Mouse (Mus musculus): ENCODE results near the gene Aldh3b3. TPM values are rescaled to one million over a fixed set of nuclear protein-coding genes. Genes with fewer than 3 reads are reported as not detected.
A peak's percentile ranks its signal among the peaks of the same experiment; 100 is the strongest.

Gene Aldh3b3
- polyA plus RNA-seq, 1 experiment from 2014 or later, result not detected

DNA sequence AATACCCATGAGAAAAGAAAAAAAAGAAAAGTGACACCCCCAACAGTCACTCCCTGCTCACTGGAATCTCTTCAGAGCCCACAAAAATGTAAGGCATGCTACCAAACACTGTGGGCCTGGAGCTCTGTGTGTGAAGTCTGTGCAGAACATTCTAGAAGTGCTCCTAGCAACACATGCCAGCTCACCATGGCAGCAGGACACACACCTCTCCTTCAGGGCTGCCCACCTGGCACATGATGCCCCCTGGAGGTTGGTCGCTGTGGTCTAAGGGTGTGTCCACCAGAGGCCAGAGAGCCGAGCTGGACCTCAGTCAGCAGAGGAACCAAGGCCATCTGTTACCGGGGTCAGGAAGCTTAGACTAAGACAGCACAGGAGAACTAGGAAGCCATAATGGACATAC lies 32.2 kb upstream of the Aldh3b3 start:
- Histone ChIP-seq H3K9ac (replicated peaks) (no peak overlapping the region), H3K36me3 (no peaks in the 10 kb centered on the region), H3K27ac (replicated peaks) (no peak overlapping the region), H3K4me1 (peaks cover 20% of the 10 kb centered on the region), H3K4me3 (replicated peaks) (no peak overlapping the region), H3K9me3 (replicated peaks) (no peaks in the 10 kb centered on the region), H3K4me2 (no peak overlapping the region), H3K27me3 (replicated peaks) (no peaks in the 10 kb centered on the region)
- 70% methylated on average over 3 of the region's 3 CpGs for WGBS
- no peak for ATAC-seq (ENCODE audit: low FRiP score)

DNA sequence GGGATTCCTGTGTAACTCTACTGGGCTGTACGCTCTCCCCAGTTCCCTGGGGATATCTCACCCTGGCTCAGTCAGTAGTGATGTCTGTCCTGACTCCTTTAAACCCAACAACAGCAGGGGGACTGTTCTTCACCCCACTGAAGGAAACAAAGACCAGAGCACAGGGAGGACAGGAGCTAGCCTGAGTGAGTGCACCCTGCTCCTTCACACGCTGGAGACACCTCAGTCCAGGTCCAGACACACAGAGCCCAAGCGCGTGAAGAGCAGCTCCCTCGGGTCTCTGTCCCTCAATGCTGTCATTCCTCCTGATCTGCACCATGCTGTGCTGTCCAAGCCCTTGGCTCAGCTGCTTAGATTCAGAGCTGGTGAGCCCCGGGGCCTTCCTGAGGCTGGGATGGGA lies 31.8 kb upstream of the Aldh3b3 start:
- Histone ChIP-seq H3K27ac (replicated peaks) (no peak overlapping the region; the same call in 1 of the 2 replicates), H3K4me1 (peaks cover 20% of the 10 kb centered on the region), H3K27me3 (replicated peaks) (no peaks in the 10 kb centered on the region), H3K4me3 (replicated peaks) (no peak overlapping the region), H3K4me2 (no peak overlapping the region), H3K36me3 (no peaks in the 10 kb centered on the region), H3K9me3 (replicated peaks) (no peaks in the 10 kb centered on the region), H3K9ac (replicated peaks) (no peak overlapping the region)
- no peak for ATAC-seq (ENCODE audit: low FRiP score)
- 64% methylated on average over 6 of the region's 6 CpGs for WGBS

DNA sequence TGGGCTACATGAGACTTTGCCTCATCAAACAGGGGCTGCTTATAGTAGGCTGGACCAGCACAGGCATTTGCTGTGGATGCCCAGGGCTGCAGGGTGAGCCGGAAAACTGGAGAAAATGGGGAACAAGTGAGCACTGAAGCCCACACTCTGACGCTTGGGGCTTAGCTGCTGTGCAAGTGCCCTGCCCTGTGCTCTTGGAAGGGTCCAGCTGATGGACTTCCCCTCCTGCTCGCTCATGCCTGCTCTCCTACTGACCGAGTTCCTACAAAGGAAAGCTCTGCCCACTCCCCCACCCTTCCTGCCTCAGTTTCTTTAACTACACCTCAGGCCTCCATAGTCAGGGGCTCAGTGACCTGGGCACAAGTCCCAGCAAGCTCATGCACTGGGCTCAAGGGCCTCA lies 30.5 kb upstream of the Aldh3b3 start:
- Histone ChIP-seq H3K9ac (replicated peaks) (no peak overlapping the region), H3K9me3 (replicated peaks) (no peaks in the 10 kb centered on the region), H3K4me2 (no peak overlapping the region), H3K4me3 (replicated peaks) (no peak overlapping the region), H3K4me1 (peaks cover 20% of the 10 kb centered on the region), H3K36me3 (no peaks in the 10 kb centered on the region), H3K27me3 (replicated peaks) (no peaks in the 10 kb centered on the region), H3K27ac (replicated peaks) (no peak overlapping the region)
- WGBS, result 77% methylated on average over 4 of the region's 4 CpGs
- ATAC-seq (ENCODE audit: low FRiP score), result no peak

DNA sequence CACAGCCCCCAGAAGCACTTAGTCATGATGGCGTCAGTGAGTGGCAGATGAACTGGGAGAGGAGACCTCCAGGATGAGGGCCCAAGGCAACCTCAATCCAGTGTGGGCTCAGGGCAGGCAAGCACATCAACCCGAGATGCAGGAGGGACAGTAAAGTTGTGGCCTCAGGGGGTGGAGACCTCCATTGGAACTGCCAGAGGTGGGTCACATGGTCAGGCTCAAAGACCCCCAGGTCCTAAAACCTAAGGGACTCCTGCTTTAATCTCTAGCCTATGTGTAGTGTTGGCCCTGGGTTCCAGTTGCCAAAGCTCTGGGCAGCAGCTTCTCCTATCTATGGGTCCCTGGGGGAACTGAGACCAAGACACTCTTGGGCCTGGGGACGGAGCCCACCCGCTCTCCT lies 29.7 kb upstream of the Aldh3b3 start:
- Histone ChIP-seq H3K9me3 (replicated peaks) (no peaks in the 10 kb centered on the region), H3K4me1 (peaks cover 20% of the 10 kb centered on the region), H3K4me3 (replicated peaks) (no peak overlapping the region), H3K27me3 (replicated peaks) (no peaks in the 10 kb centered on the region; the same call in 1 of the 2 replicates), H3K4me2 (no peak overlapping the region), H3K27ac (replicated peaks) (peak overlapping the region; percentile 76), H3K36me3 (no peaks in the 10 kb centered on the region), H3K9ac (replicated peaks) (no peak overlapping the region)
- WGBS, result 78% methylated on average over 4 of the region's 4 CpGs
- ATAC-seq (ENCODE audit: low FRiP score), result no peak

DNA sequence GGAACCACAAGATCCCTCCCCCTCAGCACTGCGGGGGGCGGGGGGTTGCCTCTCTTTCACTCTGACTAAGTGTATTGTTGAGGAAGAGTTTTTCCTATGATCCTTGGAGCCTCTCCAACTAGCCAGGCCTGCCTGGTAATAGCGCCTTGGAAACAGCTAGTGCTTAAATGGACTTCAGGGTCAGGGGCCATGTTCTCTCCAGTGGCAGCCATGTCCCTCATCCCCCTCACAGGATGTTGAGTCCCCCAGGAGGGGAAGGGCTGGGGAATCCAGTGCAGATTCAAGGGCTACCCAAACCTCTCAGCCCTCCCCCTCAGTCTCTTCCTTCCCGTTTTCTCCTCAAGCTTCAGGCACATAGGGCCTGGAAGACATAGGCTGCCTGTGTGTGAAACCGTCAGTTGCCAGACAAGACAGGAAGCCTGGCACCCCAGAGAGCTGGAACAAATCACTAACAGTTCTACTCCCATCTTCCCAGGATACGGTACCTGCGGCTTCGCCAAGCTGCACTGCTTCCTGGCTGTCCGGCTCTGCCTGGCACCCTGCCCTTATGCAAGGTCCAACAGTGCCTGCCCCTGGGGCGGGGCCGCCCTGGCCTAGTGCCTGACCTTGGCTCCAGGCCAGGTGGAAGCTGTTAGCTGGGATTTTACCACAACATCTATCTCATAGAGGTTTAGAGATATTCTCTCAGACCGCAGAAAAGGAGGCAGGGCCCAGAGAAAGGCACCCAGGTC lies 29.1 kb upstream of the Aldh3b3 start, which contains the start of gene Aldh3b1:
Aldh3b1 (minus strand) TSS at position 598 of the 731 bp plus-strand sequence.
- Histone ChIP-seq H3K27me3 (replicated peaks) (no peaks in the 10 kb centered on the region; the same call in 1 of the 2 replicates), H3K9me3 (replicated peaks) (no peaks in the 10 kb centered on the region), H3K27ac (replicated peaks) (peak within 1 kb of the TSS; percentile 76), H3K9ac (replicated peaks) (no peak within 1 kb of the TSS), H3K36me3 (no peaks in the 10 kb centered on the region), H3K4me2 (peak within 1 kb of the TSS; percentile 27), H3K4me1 (peaks cover 20% of the 10 kb centered on the region), H3K4me3 (replicated peaks) (no peak within 1 kb of the TSS)
- WGBS, result 50% methylated on average over 12 of the region's 12 CpGs
- ATAC-seq (ENCODE audit: low FRiP score), result peak; percentile 78

DNA sequence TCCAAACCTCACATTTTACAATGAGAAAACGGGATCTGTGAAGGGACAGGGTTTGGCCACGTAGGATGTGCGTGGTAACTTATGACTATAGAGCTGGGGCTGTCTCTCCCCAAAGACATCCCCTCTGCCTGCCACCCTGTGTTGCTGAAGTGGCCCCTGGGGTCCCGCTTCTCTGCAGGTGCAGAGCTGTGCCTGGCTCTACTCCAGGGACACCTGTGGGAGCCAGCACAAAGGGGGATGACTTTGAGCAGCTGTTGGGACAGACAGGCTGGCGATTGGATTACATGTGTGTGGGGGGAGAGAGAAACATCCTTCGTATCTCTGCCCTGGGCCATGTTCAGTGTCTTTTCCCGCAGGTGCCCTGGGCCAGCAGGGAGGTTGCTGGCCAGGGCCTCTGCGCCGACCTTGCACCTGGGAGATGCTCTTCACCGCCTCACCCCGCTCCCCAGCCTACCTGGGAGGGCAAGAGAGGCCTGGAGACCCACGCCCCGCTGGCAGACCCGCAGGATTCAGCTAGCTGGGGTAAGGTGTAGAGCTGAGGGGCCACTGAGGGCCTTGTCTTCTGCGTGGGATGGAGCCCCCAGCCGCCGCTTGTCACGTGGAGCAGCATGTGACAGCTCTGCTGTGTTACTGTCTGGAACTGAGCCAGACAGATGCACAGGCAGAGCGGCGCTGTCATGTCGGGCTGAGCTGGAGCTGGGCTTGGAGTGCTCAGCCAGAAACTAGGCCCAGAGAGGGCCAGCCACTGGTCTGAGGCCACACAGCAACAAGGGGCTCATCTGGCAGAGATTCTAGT lies 28.0 kb upstream of the Aldh3b3 start:
- H3K27ac ChIP-seq (replicated peaks), result peak overlapping the region; percentile 76
- no peak for ATAC-seq (ENCODE audit: low FRiP score)
- WGBS, result 69% methylated on average over 21 of the region's 21 CpGs

DNA sequence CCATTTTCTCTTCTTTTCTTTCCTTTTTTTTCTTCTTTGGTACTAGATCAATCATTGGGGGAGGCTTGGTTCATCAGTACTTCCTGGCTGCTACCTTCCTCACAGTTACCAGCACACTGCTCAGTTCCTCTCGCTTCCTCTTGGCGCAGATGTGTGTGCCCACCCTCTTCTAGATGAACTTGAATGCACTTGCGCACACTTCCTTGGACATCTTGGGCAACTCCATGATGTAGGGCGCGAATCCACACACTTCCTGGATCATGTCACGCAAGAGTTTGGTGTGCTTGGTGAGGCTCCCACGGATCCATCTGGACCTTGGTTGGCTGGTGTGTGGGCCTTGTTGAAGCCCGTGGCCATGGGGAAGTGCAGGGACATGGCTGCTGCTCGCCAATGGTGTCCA lies 26.7 kb upstream of the Aldh3b3 start:
- H3K27ac ChIP-seq (replicated peaks), result no peak overlapping the region
- no peak overlapping the region for H3K4me3 ChIP-seq (replicated peaks)
- H3K27me3 ChIP-seq (replicated peaks), result peaks cover 14% of the 10 kb centered on the region
- H3K4me2 ChIP-seq, result no peak overlapping the region
- H3K9ac ChIP-seq (replicated peaks), result no peak overlapping the region
- no peak for ATAC-seq (ENCODE audit: low FRiP score)
- H3K36me3 ChIP-seq, result no peaks in the 10 kb centered on the region
- H3K9me3 ChIP-seq (replicated peaks), result no peaks in the 10 kb centered on the region
- 92% methylated on average over 9 of the region's 9 CpGs for WGBS
- peaks cover 35% of the 10 kb centered on the region for H3K4me1 ChIP-seq

More for the DNA sequence above, 28.0 kb upstream of the Aldh3b3 start:
- H3K9ac ChIP-seq (replicated peaks), result no peak overlapping the region
- no peaks in the 10 kb centered on the region for H3K36me3 ChIP-seq
- H3K4me3 ChIP-seq (replicated peaks), result no peak overlapping the region
- peaks cover 25% of the 10 kb centered on the region for H3K4me1 ChIP-seq
- no peak overlapping the region for H3K4me2 ChIP-seq
- no peaks in the 10 kb centered on the region for H3K9me3 ChIP-seq (replicated peaks)
- peaks cover 6% of the 10 kb centered on the region for H3K27me3 ChIP-seq (replicated peaks)

DNA sequence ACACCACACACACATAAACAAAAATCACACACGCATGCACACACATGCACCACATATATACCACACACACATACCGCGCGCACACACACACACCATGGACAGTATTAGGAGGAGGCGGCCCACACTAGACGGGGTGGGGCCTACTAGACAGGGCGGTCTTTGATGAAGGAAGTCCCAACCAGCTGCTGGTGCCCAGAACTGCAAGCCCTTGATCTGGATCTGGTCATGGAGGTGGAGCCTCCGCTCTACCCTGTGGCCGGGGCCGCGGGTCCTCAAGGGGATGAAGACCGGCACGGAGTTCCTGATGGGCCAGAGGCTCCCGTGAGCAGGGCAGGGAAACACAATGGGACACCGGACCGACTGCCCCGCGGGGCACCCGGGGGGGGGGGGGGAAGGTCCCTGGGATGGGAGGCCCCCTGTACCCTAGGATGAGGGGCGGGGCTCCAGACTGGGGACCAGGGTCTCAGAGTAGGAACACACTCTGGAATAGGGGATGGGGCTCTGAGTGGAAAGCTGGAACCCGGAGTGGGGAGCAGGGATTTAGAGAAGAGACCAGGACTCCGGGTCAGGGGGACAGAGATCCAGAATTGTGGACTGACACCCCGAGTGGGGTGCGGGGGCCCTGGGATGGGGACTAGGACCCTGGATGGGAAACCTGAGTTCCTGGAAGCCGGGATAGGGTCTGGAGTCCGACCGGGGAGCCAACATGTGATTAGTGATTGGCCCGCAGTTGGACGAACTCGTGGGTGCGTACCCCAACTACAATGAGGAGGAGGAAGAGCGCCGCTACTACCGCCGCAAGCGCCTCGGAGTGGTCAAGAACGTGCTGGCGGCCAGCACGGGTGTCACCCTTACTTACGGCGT lies 23.2 kb upstream of the Aldh3b3 start, which contains the start of gene Unc93b1:
Unc93b1 (plus strand) TSS at position 155 of the 864 bp plus-strand sequence.
- peak within 1 kb of the TSS; percentile 76 for H3K4me2 ChIP-seq
- no peaks in the 10 kb centered on the region for H3K36me3 ChIP-seq
- ATAC-seq (ENCODE audit: low FRiP score), result peak; percentile 63
- peaks cover 14% of the 10 kb centered on the region for H3K27me3 ChIP-seq (replicated peaks)
- WGBS, result 7% methylated on average over 37 of the region's 42 CpGs
- H3K9me3 ChIP-seq (replicated peaks), result no peaks in the 10 kb centered on the region
- peaks cover 24% of the 10 kb centered on the region for H3K4me1 ChIP-seq
- H3K4me3 ChIP-seq (replicated peaks), result peak within 1 kb of the TSS; percentile 42
- H3K9ac ChIP-seq (replicated peaks), result peak within 1 kb of the TSS; percentile 53
- H3K27ac ChIP-seq (replicated peaks), result no peak within 1 kb of the TSS

DNA sequence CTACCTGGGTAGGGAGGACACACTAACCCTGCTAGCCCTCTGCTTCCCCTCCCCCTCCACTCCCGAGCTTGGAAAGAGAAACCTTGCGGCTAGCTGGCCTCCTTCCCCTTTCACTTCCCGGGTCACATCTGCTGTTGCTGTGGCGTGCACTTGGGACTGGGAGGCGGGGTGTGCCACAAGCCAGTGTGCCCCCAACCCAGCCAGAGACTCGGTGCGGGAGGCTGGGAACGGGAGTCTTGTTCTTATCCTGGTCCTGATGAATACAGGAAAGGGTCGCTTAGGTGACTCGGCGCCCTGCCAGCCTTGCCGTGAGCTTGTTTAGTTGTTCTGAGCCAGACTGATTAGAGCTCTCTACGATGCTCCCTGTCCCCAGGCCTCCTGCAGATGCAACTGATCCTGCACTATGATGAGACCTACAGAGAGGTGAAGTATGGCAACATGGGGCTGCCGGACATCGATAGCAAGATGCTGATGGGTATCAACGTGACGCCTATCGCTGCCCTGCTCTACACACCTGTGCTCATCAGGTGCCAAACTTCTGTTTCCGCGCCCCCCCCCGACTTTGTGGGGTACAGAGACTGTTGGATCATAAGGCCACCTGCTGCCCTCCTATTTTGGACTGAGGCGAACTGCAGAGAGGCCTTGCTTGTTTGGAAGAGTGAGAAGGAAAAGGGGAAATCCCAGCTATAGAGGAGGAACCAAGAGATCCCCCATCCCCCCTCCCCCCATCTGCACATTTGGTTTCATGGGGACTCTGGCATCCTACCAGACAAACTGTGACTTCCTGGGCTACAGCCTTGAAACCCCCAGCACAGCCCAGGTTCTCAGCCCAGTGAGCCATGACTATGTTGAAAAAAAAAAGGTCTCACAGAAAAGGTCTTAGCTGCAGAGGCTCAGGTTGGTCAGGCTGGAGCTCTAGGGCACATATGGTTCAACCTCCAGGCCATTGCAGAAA lies 22.3 kb upstream of the Aldh3b3 start:
- no peaks in the 10 kb centered on the region for H3K9me3 ChIP-seq (replicated peaks)
- peak overlapping the region; percentile 76 for H3K4me2 ChIP-seq
- WGBS, result 10% methylated on average over 22 of the region's 22 CpGs
- H3K4me1 ChIP-seq, result peaks cover 16% of the 10 kb centered on the region
- peak overlapping the region; percentile 53 for H3K9ac ChIP-seq (replicated peaks)
- peak; percentile 11; the same call in 1 of the 2 replicates for ATAC-seq (ENCODE audit: low FRiP score)
- peak overlapping the region; percentile 42 for H3K4me3 ChIP-seq (replicated peaks)
- H3K27me3 ChIP-seq (replicated peaks), result peaks cover 14% of the 10 kb centered on the region
- no peaks in the 10 kb centered on the region for H3K36me3 ChIP-seq
- no peak overlapping the region for H3K27ac ChIP-seq (replicated peaks)

DNA sequence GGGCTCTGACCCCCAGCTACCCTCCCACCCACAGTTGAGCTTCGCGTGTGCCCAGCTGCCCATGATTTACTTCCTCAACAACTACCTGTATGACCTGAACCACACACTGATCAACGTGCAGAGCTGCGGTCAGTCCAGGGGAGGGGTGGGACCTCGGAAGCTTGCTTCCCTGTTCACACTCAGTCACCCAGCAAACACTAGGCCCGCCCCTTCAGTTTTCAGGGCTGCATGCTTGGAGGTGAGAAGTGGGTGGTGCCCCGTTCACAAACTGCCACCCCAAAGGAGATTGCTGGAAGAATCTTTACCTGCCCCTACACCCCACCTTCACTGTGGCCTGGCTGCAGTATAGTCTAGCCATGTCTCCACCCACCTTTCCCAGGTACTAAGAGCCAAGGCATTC lies 16.1 kb upstream of the Aldh3b3 start:
- Histone ChIP-seq H3K4me1 (no peaks in the 10 kb centered on the region), H3K4me2 (no peak overlapping the region), H3K27ac (replicated peaks) (no peak overlapping the region), H3K9ac (replicated peaks) (no peak overlapping the region), H3K4me3 (replicated peaks) (no peak overlapping the region), H3K9me3 (replicated peaks) (no peaks in the 10 kb centered on the region), H3K27me3 (replicated peaks) (peaks cover 11% of the 10 kb centered on the region; the same call in 1 of the 2 replicates), H3K36me3 (no peaks in the 10 kb centered on the region)
- ATAC-seq (ENCODE audit: low FRiP score), result no peak
- 87% methylated on average over 7 of the region's 7 CpGs for WGBS

Measured in neural tube, embryonic 15.5 days (tissue).